Mouse (Mus musculus): ENCODE data around the gene Notch4. TPM values are rescaled to one million over a fixed set of nuclear protein-coding genes. Genes with fewer than 3 reads are reported as not detected.
A peak's percentile ranks its signal among the peaks of the same experiment; 100 is the strongest.
"Not testable (repeated sequence)": the region's sequence is repeated elsewhere in the genome, so short reads cannot be mapped to it uniquely, and the experiment has no call there.

Notch4 gene
- 1.7 and 2.0 TPM in 2 replicates for polyA plus RNA-seq (2016; fragmentation: Nextera tagmentation; extraction: Ambion mirVana)

DNA sequence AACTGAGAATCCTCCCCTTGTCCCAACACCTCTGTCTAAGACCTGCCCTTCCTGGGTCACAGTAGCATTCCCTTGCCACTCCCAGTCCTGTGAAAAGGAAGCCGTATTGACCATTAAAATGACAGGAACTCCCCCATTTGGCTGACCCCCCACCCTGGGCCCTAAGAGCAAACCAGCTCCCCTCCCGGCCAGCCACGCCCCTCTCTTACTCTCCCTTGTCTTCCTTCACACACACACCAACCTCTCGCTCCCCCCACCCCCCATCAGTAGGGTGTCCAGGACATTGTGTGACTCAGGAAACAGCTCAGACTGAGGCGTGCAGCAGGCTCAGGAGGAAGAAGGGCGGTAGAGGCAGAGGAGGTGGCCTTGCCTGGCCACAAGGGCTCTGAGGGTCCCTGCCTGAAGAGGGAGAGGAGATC, at the start of gene Notch4:
Notch4 (plus strand) TSS at position 266 of the 419 bp plus-strand sequence.
- H3K4me2 ChIP-seq = peak within 1 kb of the TSS; percentile 26; the same call in 1 of the 2 replicates
- peaks cover 24% of the 10 kb centered on the region for H3K4me1 ChIP-seq
- H3K36me3 ChIP-seq = no peaks in the 10 kb centered on the region
- H3K9me3 ChIP-seq (replicated peaks) = no peaks in the 10 kb centered on the region
- peaks cover 45% of the 10 kb centered on the region for H3K27me3 ChIP-seq (replicated peaks)
- H3K4me3 ChIP-seq = 0 out of 2 replicates have a peak within 1 kb of the TSS, but pooled peaks have one; percentile 3
- H3K27ac ChIP-seq = 0 out of 2 replicates have a peak within 1 kb of the TSS, but pooled peaks have one; percentile 31
- no peak for ATAC-seq
- WGBS (ENCODE audit: insufficient replicate concordance) = 12% methylated on average over 6 of the region's 6 CpGs
- H3K9ac ChIP-seq = no peak within 1 kb of the TSS

- 58% methylated on average over 2 of the region's 2 CpGs for WGBS (ENCODE audit: insufficient replicate concordance)
- Histone ChIP-seq H3K4me1 (no peaks in the 10 kb centered on the region), H3K27ac (no peak overlapping the region), H3K4me2 (no peak overlapping the region), H3K4me3 (no peak overlapping the region), H3K9ac (no peak overlapping the region), H3K36me3 (no peaks in the 10 kb centered on the region), H3K9me3 (replicated peaks) (no peaks in the 10 kb centered on the region), H3K27me3 (replicated peaks) (peaks cover 25% of the 10 kb centered on the region; the same call in 1 of the 2 replicates)
- no peak for ATAC-seq
Observed at GRCm38 (mm10) chr17:34516514-34516913, 47.6 kb upstream of the Notch4 start.

- 70% methylated on average over 4 of the region's 4 CpGs for WGBS (ENCODE audit: insufficient replicate concordance)
- no peak within 1 kb of the TSS for H3K27ac ChIP-seq
Observed at GRCm38 (mm10) chr17:34517252-34517651, 46.8 kb upstream of the Notch4 start, which contains the start of gene Btnl6. Gene Btnl6, minus strand, starts transcription at chr17:34517352.

DNA sequence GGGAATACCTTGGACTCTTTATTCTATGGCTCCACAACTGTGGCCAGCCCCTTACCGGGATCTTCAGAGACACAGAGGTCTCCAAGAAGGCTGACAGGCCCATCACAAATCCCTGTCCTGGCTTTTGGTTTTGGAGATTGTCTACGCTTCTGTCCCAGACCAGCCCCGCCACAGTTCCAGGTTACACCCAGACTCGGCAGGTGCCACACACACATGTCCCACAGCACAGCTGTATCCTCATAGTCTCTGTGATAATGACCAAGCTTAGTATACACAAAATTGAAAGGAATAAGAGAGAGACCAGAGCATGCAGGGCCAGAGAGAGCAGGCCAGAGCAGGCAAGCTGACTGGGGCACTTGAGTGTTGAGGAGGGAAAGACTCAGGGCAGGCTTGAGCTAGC, 46.3 kb upstream of the Notch4 start:
- ATAC-seq = no peak
- no peaks in the 10 kb centered on the region for H3K4me1 ChIP-seq
- H3K4me2 ChIP-seq = no peak overlapping the region
- H3K9me3 ChIP-seq (replicated peaks) = no peaks in the 10 kb centered on the region
- H3K36me3 ChIP-seq = no peaks in the 10 kb centered on the region
- H3K4me3 ChIP-seq = no peak overlapping the region
- 69% methylated on average over 4 of the region's 4 CpGs for WGBS (ENCODE audit: insufficient replicate concordance)
- no peak overlapping the region for H3K9ac ChIP-seq
- peaks cover 21% of the 10 kb centered on the region; the same call in 1 of the 2 replicates for H3K27me3 ChIP-seq (replicated peaks)
- H3K27ac ChIP-seq = no peak overlapping the region

More at GRCm38 (mm10) chr17:34517252-34517651, 46.8 kb upstream of the Notch4 start, which contains the start of gene Btnl6:
- no peak for ATAC-seq
- Histone ChIP-seq H3K36me3 (no peaks in the 10 kb centered on the region), H3K4me2 (no peak within 1 kb of the TSS), H3K9ac (no peak within 1 kb of the TSS), H3K4me3 (no peak within 1 kb of the TSS), H3K27me3 (replicated peaks) (peaks cover 25% of the 10 kb centered on the region; the same call in 1 of the 2 replicates), H3K4me1 (no peaks in the 10 kb centered on the region), H3K9me3 (replicated peaks) (no peaks in the 10 kb centered on the region)

DNA sequence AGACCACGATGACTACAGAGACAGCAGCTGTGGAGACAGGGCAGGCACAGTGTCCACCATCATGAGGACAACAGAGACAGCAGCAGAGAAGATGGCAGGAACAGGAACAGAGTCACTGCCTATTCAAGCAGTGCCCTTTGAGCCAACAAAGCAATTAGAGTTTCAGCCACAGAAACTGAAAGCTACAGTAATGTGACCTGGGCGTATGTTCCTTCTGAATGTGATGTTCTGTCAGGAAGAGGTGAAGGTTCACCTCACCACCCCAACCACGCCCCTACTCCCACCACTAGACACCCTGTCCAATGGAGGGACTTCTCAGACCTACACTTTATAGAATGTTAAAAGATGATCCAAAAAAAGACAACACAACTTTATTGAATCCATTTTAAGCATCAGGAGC, 45.5 kb upstream of the Notch4 start:
- WGBS (ENCODE audit: insufficient replicate concordance) = 42% methylated on average over 3 of the region's 3 CpGs
- not testable (repeated sequence) for H3K9me3 ChIP-seq (replicated peaks); H3K27ac ChIP-seq; H3K4me3 ChIP-seq; H3K4me2 ChIP-seq; H3K36me3 ChIP-seq; ATAC-seq; H3K4me1 ChIP-seq; H3K9ac ChIP-seq
- H3K27me3 ChIP-seq (replicated peaks) = peaks cover 18% of the 10 kb centered on the region; the same call in 1 of the 2 replicates

GRCm38 (mm10) chr17:34519001-34519400, 45.1 kb upstream of the Notch4 start:
- ATAC-seq = no peak
- Histone ChIP-seq H3K4me3 (no peak overlapping the region), H3K27me3 (replicated peaks) (peaks cover 16% of the 10 kb centered on the region; the same call in 1 of the 2 replicates), H3K9ac (no peak overlapping the region), H3K36me3 (no peaks in the 10 kb centered on the region), H3K4me2 (no peak overlapping the region), H3K27ac (no peak overlapping the region), H3K9me3 (replicated peaks) (no peaks in the 10 kb centered on the region), H3K4me1 (no peaks in the 10 kb centered on the region)
- 44% methylated on average over 1 of the region's 1 CpGs for WGBS (ENCODE audit: insufficient replicate concordance)

DNA sequence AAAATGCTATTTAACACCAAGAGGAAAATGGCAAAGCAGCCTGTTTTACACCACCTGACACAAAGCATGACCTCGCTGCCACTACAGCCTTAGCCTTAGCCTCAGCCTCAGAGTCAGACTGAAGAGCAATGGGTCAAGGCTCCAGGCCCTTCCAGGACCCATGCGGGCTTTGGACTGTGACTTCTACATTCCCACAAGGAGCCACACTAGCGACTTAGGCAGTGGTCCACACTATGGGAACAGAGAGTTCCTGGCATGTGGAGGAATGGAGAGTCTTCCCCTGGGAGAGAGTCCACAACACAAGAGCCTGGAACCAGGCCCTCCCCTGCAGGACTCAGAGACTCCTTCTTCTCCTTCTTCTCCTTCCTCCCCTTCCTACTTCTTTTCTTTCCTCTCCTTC, 31.4 kb upstream of the Notch4 start:
- Histone ChIP-seq H3K4me3 (no peak overlapping the region), H3K36me3 (no peaks in the 10 kb centered on the region), H3K4me2 (no peak overlapping the region), H3K27me3 (replicated peaks) (no peaks in the 10 kb centered on the region; the same call in none of the 2 replicates), H3K9me3 (replicated peaks) (no peaks in the 10 kb centered on the region), H3K27ac (no peak overlapping the region), H3K4me1 (no peaks in the 10 kb centered on the region), H3K9ac (no peak overlapping the region)
- ATAC-seq = no peak
- whole genome bisulfite sequencing (ENCODE audit: insufficient replicate concordance) = 57% methylated on average over 3 of the region's 3 CpGs

DNA sequence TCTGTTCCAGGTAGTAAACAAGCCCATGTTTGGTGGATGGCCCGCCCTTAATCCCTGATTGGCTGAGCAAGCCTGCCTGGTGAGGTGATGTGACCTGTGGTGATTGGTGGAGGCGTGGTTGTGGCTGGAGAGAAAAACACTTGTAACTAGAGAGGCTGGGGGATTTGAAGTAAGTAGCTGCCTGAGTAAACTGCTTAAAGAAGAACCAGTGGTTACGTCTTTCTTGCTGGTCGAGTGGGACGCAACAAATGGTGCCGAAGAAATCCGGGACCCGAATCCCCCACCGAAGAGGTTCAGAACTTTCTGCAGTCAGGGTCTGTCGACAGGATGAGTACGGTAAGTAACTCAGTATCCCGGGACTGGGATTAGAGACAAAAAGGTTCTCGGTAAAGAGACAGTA, 20.5 kb upstream of the Notch4 start:
- H3K27ac ChIP-seq; ATAC-seq; H3K4me3 ChIP-seq; H3K36me3 ChIP-seq; H3K9me3 ChIP-seq (replicated peaks); H3K9ac ChIP-seq; H3K4me1 ChIP-seq; H3K27me3 ChIP-seq (replicated peaks); H3K4me2 ChIP-seq: not testable (repeated sequence)
- WGBS (ENCODE audit: insufficient replicate concordance) = 89% methylated on average over 13 of the region's 13 CpGs

DNA sequence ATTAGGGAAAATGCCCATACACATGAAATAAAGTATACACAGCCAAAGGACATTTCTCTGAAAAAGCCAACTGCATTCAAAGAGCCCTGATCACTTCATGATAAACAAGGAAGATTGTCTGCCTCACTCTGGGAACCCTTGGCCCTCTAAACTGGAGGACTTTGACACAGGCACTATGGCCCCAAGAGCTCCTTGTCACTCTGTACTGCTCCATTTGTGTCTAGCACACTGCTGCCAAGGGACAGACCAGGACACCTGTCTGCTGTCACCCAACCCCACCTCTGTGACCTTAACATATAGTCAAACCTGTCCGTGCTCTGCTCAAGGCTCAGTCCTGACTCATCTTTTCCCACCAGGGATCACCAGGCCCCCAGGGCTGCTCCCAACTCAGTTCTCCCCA, 17.3 kb upstream of the Notch4 start:
- H3K9me3 ChIP-seq (replicated peaks) = no peaks in the 10 kb centered on the region
- H3K27ac ChIP-seq = no peak overlapping the region
- no peak for ATAC-seq
- H3K4me3 ChIP-seq = no peak overlapping the region
- no peak overlapping the region for H3K9ac ChIP-seq
- H3K4me2 ChIP-seq = no peak overlapping the region
- no peaks in the 10 kb centered on the region; the same call in 1 of the 2 replicates for H3K27me3 ChIP-seq (replicated peaks)
- no peaks in the 10 kb centered on the region for H3K36me3 ChIP-seq
- WGBS (ENCODE audit: insufficient replicate concordance) = 70% methylated on average over 1 of the region's 1 CpGs
- H3K4me1 ChIP-seq = no peaks in the 10 kb centered on the region

DNA sequence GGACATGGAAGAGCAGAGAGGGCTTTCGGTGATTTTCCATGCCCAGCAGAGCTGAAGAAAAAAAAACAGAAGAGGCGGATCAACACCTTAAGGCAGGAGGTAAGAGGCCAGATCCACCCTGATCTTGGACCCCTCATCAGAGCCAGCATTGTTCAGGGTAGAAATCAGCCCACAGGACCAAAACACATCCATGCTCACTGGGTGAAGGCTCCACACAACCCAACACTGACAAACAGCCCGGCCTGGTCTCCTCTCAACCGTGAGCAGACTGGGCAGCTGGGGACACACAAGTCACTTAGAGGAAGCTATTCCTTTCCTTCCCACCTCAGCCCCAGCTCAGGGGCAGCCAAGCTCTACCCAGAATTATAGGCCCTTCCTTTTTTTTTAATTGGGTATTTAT, 16.5 kb upstream of the Notch4 start:
- Histone ChIP-seq H3K9me3 (replicated peaks) (no peaks in the 10 kb centered on the region), H3K4me1 (no peaks in the 10 kb centered on the region), H3K27me3 (replicated peaks) (no peaks in the 10 kb centered on the region; the same call in 1 of the 2 replicates), H3K4me2 (no peak overlapping the region), H3K9ac (no peak overlapping the region), H3K36me3 (no peaks in the 10 kb centered on the region), H3K4me3 (no peak overlapping the region), H3K27ac (no peak overlapping the region)
- no peak for ATAC-seq
- 67% methylated on average over 4 of the region's 4 CpGs for WGBS (ENCODE audit: insufficient replicate concordance)

DNA sequence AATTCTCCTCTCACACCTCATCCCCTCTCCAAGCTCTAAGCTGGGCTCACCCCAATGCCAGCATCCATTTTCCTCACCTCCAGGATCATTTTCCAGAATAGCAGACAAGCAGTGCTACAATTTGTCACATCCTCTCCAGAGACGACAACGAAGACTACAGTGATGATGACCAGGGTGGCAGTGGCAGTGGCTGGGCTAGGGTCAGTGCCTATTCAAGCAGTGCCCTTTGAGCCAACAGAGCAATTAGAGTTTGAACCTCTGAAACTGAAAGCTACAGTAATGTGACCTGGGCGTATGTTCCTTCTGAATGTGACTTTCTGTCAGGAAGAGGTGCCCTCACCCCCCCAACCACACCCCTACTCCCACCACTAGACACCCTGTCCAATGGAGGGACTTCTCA, 14.9 kb upstream of the Notch4 start:
- H3K4me2 ChIP-seq = no peak overlapping the region
- H3K9me3 ChIP-seq (replicated peaks) = no peaks in the 10 kb centered on the region
- no peak overlapping the region for H3K9ac ChIP-seq
- H3K4me3 ChIP-seq = no peak overlapping the region
- no peak for ATAC-seq
- no peaks in the 10 kb centered on the region for H3K36me3 ChIP-seq
- no peak overlapping the region for H3K27ac ChIP-seq
- H3K4me1 ChIP-seq = no peaks in the 10 kb centered on the region
- peaks cover 10% of the 10 kb centered on the region for H3K27me3 ChIP-seq (replicated peaks)
- 74% methylated on average over 3 of the region's 3 CpGs for WGBS (ENCODE audit: insufficient replicate concordance)

DNA sequence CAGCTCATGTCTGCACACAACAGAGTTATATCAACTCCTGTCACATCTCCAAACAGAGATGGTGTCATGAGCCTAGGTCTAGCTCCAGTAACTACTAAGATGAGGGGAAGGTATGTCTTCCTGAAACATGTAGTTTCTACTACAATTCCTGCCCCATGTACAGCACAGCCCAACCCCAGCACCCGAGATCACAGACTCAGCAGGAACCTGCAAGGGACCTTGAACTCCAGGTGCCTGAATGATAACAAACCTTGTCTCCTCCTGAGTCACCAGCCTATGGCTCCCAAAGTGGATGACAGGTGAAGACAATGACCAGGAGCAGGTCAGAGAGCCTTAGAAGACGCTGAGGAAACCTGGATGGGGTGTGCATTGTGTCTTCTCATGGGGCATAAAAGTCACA, 14.2 kb upstream of the Notch4 start:
- Histone ChIP-seq H3K4me1 (no peaks in the 10 kb centered on the region), H3K27me3 (replicated peaks) (peaks cover 16% of the 10 kb centered on the region), H3K4me2 (no peak overlapping the region), H3K9ac (no peak overlapping the region), H3K4me3 (no peak overlapping the region), H3K27ac (no peak overlapping the region), H3K9me3 (replicated peaks) (no peaks in the 10 kb centered on the region), H3K36me3 (no peaks in the 10 kb centered on the region)
- no peak for ATAC-seq
- 55% methylated on average over 2 of the region's 2 CpGs for WGBS (ENCODE audit: insufficient replicate concordance)

GRCm38 (mm10) chr17:34555483-34555882, 8.6 kb upstream of the Notch4 start:
- H3K9ac ChIP-seq = no peak overlapping the region
- 12% methylated on average over 5 of the region's 5 CpGs for WGBS (ENCODE audit: insufficient replicate concordance)

More at GRCm38 (mm10) chr17:34555483-34555882, 8.6 kb upstream of the Notch4 start:
- peaks cover 7% of the 10 kb centered on the region for H3K4me1 ChIP-seq
- no peak overlapping the region for H3K27ac ChIP-seq
- H3K4me2 ChIP-seq = no peak overlapping the region
- H3K27me3 ChIP-seq (replicated peaks) = peaks cover 40% of the 10 kb centered on the region
- no peaks in the 10 kb centered on the region for H3K9me3 ChIP-seq (replicated peaks)
- H3K4me3 ChIP-seq = no peak overlapping the region
- no peaks in the 10 kb centered on the region for H3K36me3 ChIP-seq
- no peak for ATAC-seq
